Mouse (Mus musculus) hematopoietic stem cell, adult 5-6 weeks (primary cell): ENCODE measurements around the gene Them7. TPM values are rescaled to one million over a fixed set of nuclear protein-coding genes. Genes with fewer than 3 reads are reported as not detected.

Source experiments
- ATAC-seq, 2 experiments: fragments of 125-278 bp in 1 of 2; replicated peaks in 1 of 2; 2 replicates each; pipeline ENCODE4 v1.8.0; 2016 to 2017; ENCODE audit warnings: inconsistent platforms in 2 of 2, mild to moderate bottlenecking in 2 of 2, moderate number of reproducible peaks in 2 of 2, low read depth in 1 of 2, moderate TSS enrichment in 1 of 2; ENCODE audit not compliant: low FRiP score in 2 of 2, poor library complexity in 2 of 2, severe bottlenecking in 2 of 2, insufficient read depth in 1 of 2, low TSS enrichment in 1 of 2
- total RNA-seq: library from RNA; stranded (forward); fragments of 172-1452, 232-1000 nt; gene quantifications from 2 replicates; pipeline ENCODE4 v1.2.3, GENCODE M21; 2017

Gene Them7
- total RNA-seq, 1 experiment from 2014 or later = 5.4 TPM

GRCm38 (mm10) chr2:105263219-105263618, 39.1 kb downstream of the Them7 start:
- ATAC-seq = no peak

GRCm38 (mm10) chr2:105282407-105283077, 58.4 kb downstream of the Them7 start:
- no peak for ATAC-seq

- no peak for ATAC-seq
Measured at GRCm38 (mm10) chr2:105283811-105284210, 59.7 kb downstream of the Them7 start.

GRCm38 (mm10) chr2:105284855-105285254, 60.7 kb downstream of the Them7 start:
- no peak for ATAC-seq

GRCm38 (mm10) chr2:105295823-105296222, 71.7 kb downstream of the Them7 start:
- no peak for ATAC-seq

GRCm38 (mm10) chr2:105298888-105299287, 74.8 kb downstream of the Them7 start:
- no peak for ATAC-seq

- no peak for ATAC-seq
Measured at GRCm38 (mm10) chr2:105301082-105301481, 77.0 kb downstream of the Them7 start.

GRCm38 (mm10) chr2:105301531-105301930, 77.4 kb downstream of the Them7 start:
- no peak for ATAC-seq

GRCm38 (mm10) chr2:105303962-105304514, 79.9 kb downstream of the Them7 start:
- ATAC-seq = no peak

GRCm38 (mm10) chr2:105305876-105306275, 81.8 kb downstream of the Them7 start:
- peak in 1 of 2 experiments; percentile 51; a peak in 1 of 4 replicates for ATAC-seq

- no peak for ATAC-seq
Measured at GRCm38 (mm10) chr2:105311414-105311813, 87.3 kb downstream of the Them7 start.

GRCm38 (mm10) chr2:105311991-105312390, 87.9 kb downstream of the Them7 start:
- ATAC-seq = no peak

- peak; percentile 70 to 80 for ATAC-seq
Measured at GRCm38 (mm10) chr2:105313077-105313476, 89.0 kb downstream of the Them7 start.

- no peak for ATAC-seq
Measured at GRCm38 (mm10) chr2:105317556-105318184, 93.5 kb downstream of the Them7 start.

- no peak for ATAC-seq
Measured at GRCm38 (mm10) chr2:105326067-105326466, 101.9 kb downstream of the Them7 start.

GRCm38 (mm10) chr2:105330024-105330423, 105.9 kb downstream of the Them7 start:
- no peak for ATAC-seq

- ATAC-seq = no peak
Measured at GRCm38 (mm10) chr2:105333107-105333506, 109.0 kb downstream of the Them7 start.

GRCm38 (mm10) chr2:105333976-105334713, 110.0 kb downstream of the Them7 start:
- peak; percentile 52 to 70; a peak in 3 of 4 replicates for ATAC-seq
